Mouse (Mus musculus) small intestine, adult 2 months (tissue): ENCODE measurements around the gene Dtx2.

Experiments
- CTCF ChIP-seq: fragments of 200-500 bp; IDR thresholded peaks from 2 replicates; pipeline ENCODE4 v1.5.1; 2012; ENCODE audit warnings: low read depth, mild to moderate bottlenecking, control low read depth, inconsistent platforms, low read length, moderate library complexity, mixed read lengths; ENCODE audit not compliant: insufficient replicate concordance, insufficient read length; ENCODE audit errors: extremely low read depth
- POLR2A ChIP-seq: fragments of 200-500 bp; IDR thresholded peaks from 2 replicates; pipeline ENCODE4 v1.6.1; 2012; ENCODE audit warnings: low read depth, mild to moderate bottlenecking, control low read depth, inconsistent platforms, low read length, moderate library complexity

GRCm38 (mm10) chr5:135993381-135993965 lies 1.1 kb upstream of the Dtx2 start:
- no peak for TF ChIP-seq CTCF
- TF ChIP-seq POLR2A: no peak
